Mouse (Mus musculus) liver, embryonic 14.5 days (tissue): Measurements from ENCODE around the gene Sdk1. TPM values are rescaled to one million over a fixed set of nuclear protein-coding genes. Genes with fewer than 3 reads are reported as not detected.

Experiments
- ATAC-seq: fragments of 200-750 bp; cut with Nextera tagmentation; 2 replicates; pipeline ENCODE4 v1.8.0; 2017; ENCODE audit warnings: moderate number of reproducible peaks, mild to moderate bottlenecking, moderate library complexity; ENCODE audit not compliant: insufficient read depth
- DNase-seq, 3 experiments: peaks; one replicate each; pipeline ENCODE4 v3.0.0-alpha.2; 2012 to 2013; ENCODE audit warnings: low read depth in 3 of 3, low spot score in 3 of 3
- H3K27ac ChIP-seq: fragments of 300-500 bp; sonication (generic); 2 replicates; pipeline ENCODE4 v1.5.1; 2014; ENCODE audit warnings: moderate library complexity, mild to moderate bottlenecking, control low read depth, inconsistent platforms
- H3K27me3 ChIP-seq: fragments of 300-500 bp; sonication (generic); 2 replicates; pipeline ENCODE4 v1.6.1; 2014; ENCODE audit warnings: mild to moderate bottlenecking, low read length, moderate library complexity; ENCODE audit not compliant: control insufficient read depth, insufficient read depth
- H3K36me3 ChIP-seq: fragments of 300-500 bp; sonication (generic); replicated peaks from 2 replicates; pipeline ENCODE4 v1.6.1; 2014; ENCODE audit warnings: low read depth; ENCODE audit not compliant: control insufficient read depth, insufficient read depth
- H3K4me1 ChIP-seq, 2 experiments: fragments of 200-500 bp in 1 of 2; fragments of 300-500 bp in 1 of 2; sonication (generic) in 1 of 2; replicated peaks; 2 replicates each; pipeline ENCODE4 v1.6.1; 2012 to 2014; ENCODE audit warnings: antibody characterized with exemption in 1 of 2, inconsistent platforms in 1 of 2, low read length in 1 of 2; ENCODE audit not compliant: control insufficient read depth in 2 of 2, insufficient read depth in 2 of 2
- H3K4me2 ChIP-seq: fragments of 300-500 bp; sonication (generic); 2 replicates; pipeline ENCODE4 v1.6.1; 2014; ENCODE audit warnings: low read depth, mild to moderate bottlenecking, control low read depth, moderate library complexity
- H3K4me3 ChIP-seq, 2 experiments: fragments of 200-500 bp in 1 of 2; fragments of 300-500 bp in 1 of 2; sonication (generic) in 1 of 2; 2 replicates each; pipeline ENCODE4 v1.5.1; 2012 to 2014; ENCODE audit warnings: low read depth in 2 of 2, low read length in 2 of 2, mild to moderate bottlenecking in 2 of 2, control low read depth in 1 of 2, inconsistent platforms in 1 of 2, moderate library complexity in 1 of 2; ENCODE audit not compliant: insufficient read depth in 1 of 2
- H3K9ac ChIP-seq: fragments of 300-500 bp; sonication (generic); replicated peaks from 2 replicates; pipeline ENCODE4 v1.6.1; 2014; ENCODE audit warnings: mild to moderate bottlenecking, control low read depth, moderate library complexity
- H3K9me3 ChIP-seq: fragments of 300-500 bp; sonication (generic); 2 replicates; pipeline ENCODE4 v1.6.1; 2016; ENCODE audit warnings: low read length, mixed read lengths; ENCODE audit not compliant: control insufficient read depth
- CTCF ChIP-seq: IDR thresholded peaks from 2 replicates; pipeline ENCODE4 v1.5.1; 2016; ENCODE audit warnings: antibody characterized with exemption, low read depth, control low read depth
- EP300 ChIP-seq: IDR thresholded peaks from 2 replicates; pipeline ENCODE4 v1.6.1; 2016; ENCODE audit warnings: antibody characterized with exemption, low read depth
- WGBS: fragments of 180-500 bp; shearing (Covaris S2); extraction: QIAGEN DNeasy Blood & Tissue Kit; methylation state at CpG from one replicate; pipeline ENCODE4 v1.1.7; 2014; ENCODE audit not compliant: insufficient replicate concordance; 5-methylcytosine and 5-hydroxymethylcytosine counted together
- polyA plus RNA-seq, 2 experiments: library from polyadenylated mRNA; depleted of rRNA in 1 of 2; stranded (reverse) in 1 of 2; unstranded in 1 of 2; fragments of >200 nt; fragmentation: Nextera tagmentation in 1 of 2; extraction: Ambion mirVana in 1 of 2; gene quantifications; 2 replicates each; pipeline versions ENCODE4 v1.2.1 to v1.2.3; 2012 to 2014

Sdk1 gene
- polyA plus RNA-seq, 2 experiments: 0.01 to 0.25 TPM

DNA sequence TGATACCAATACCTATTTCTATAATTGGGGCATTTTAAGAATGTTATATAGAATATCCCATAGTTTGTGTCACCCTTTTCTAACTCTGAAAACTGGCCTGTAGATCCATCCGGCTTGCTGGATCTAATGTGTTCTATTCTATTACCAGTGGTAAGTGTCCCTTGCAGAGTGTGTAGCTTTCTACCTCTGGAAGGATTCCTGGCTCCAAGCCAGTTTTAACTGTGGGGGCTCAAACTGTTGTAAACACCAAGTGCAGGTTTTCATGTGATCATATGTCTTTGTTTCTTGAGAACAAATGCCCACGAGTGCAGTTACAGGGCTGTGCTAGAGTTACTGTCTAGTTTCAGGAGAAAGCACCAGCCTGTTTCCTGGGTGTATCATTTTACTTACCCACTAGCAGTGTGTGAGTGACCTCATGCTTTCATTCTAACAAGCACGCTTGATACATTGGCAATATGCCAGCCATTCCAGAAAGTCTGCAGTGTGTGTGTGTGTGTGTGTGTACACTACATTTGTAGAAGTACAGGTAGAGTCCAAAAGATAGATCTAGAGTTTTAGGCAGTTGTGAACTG lies 320.8 kb downstream of the Sdk1 start:
- H3K4me1 ChIP-seq: no peaks in the 10 kb centered on the region
- ATAC-seq (no peak), DNase-seq (no peak)
- TF ChIP-seq EP300: no peak
- TF ChIP-seq CTCF: no peak
- WGBS: 53% methylated on average over 3 of the region's 3 CpGs
- H3K9ac ChIP-seq: no peak overlapping the region
- H3K4me2 ChIP-seq: no peak overlapping the region
- no peaks in the 10 kb centered on the region for H3K36me3 ChIP-seq
- no peak overlapping the region for H3K27ac ChIP-seq
- H3K4me3 ChIP-seq: no peak overlapping the region
- H3K27me3 ChIP-seq: no peaks in the 10 kb centered on the region
- H3K9me3 ChIP-seq: no peaks in the 10 kb centered on the region

DNA sequence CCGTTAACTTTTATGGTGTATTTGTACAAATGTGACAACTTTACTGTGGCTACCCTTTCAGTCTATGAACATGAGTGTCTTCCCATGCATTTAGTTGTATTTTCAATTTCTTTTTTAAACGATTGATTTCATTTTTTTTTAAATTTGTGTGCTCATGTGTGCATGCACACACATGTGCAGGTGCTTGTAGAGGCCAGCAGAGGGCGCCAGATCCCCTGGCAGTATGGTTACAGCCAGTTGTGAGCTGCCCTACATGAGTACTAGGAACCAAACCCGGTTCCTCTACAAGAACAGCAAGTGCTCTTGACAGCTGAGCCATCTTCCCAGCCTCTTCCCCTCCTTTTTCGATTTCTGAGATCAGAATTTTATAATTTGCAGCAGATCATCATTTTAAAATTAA lies 322.9 kb downstream of the Sdk1 start:
- Histone ChIP-seq H3K9me3 (no peaks in the 10 kb centered on the region), H3K4me1 (no peaks in the 10 kb centered on the region), H3K4me3 (no peak overlapping the region), H3K36me3 (no peaks in the 10 kb centered on the region), H3K27me3 (no peaks in the 10 kb centered on the region), H3K4me2 (no peak overlapping the region), H3K27ac (no peak overlapping the region), H3K9ac (no peak overlapping the region)
- DNase-seq (no peak), ATAC-seq (no peak)
- WGBS: 46% methylated on average over 5 of the region's 5 CpGs
- TF ChIP-seq CTCF (peak; percentile 51), EP300 (no peak)

DNA sequence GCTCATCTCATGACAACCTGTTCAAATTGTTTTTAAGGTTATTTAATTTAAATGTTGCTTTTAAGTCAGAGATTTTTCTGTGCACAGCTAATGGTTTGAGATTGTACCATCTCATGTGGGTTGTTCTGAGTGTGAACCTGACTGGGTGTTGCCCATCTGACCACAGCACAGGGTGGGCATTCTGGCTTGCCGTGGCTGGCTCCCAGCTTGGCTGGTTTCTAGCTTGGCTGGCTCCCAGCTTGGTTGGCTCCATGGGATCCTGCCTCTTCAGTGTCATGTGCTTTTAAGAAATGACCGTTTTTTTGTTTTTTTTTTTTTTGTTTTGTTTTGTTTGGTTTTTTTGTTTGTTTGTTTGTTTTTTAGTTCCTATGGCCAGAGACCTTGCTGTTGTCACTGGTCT lies 326.8 kb downstream of the Sdk1 start:
- no peak overlapping the region for H3K4me2 ChIP-seq
- ATAC-seq (no peak), DNase-seq (no peak)
- no peak overlapping the region for H3K9ac ChIP-seq
- no peaks in the 10 kb centered on the region for H3K36me3 ChIP-seq
- H3K4me1 ChIP-seq: no peaks in the 10 kb centered on the region
- H3K27ac ChIP-seq: no peak overlapping the region
- no peak for TF ChIP-seq EP300
- TF ChIP-seq CTCF: no peak
- no peak overlapping the region for H3K4me3 ChIP-seq
- no peaks in the 10 kb centered on the region for H3K27me3 ChIP-seq
- 52% methylated on average over 2 of the region's 2 CpGs for WGBS
- H3K9me3 ChIP-seq: no peaks in the 10 kb centered on the region

DNA sequence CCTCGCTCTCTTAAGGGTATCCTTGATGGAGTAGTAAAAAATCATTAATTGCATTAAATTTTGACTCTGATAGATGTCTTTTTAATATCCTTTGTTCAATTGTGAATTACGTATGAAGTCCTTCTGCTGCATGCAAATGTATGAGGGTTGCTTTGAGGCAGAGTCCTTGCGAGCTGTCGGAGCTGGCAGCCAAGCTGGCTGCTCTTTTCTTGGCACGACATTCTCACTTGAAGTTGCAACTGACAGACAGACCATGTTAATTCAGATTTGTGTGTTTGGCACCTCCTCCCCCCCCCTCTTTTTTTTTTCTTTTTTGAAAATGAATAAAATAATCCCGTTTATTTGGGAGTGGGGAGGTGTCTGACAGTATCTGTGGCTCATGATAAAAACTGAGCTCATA lies 329.2 kb downstream of the Sdk1 start:
- Histone ChIP-seq H3K4me2 (no peak overlapping the region), H3K4me3 (no peak overlapping the region), H3K27ac (no peak overlapping the region), H3K36me3 (no peaks in the 10 kb centered on the region), H3K27me3 (no peaks in the 10 kb centered on the region), H3K9ac (no peak overlapping the region), H3K4me1 (no peaks in the 10 kb centered on the region; a peak in 1 of 4 replicates), H3K9me3 (no peaks in the 10 kb centered on the region)
- no peak for TF ChIP-seq EP300
- TF ChIP-seq CTCF: no peak
- DNase-seq: no peak
- 67% methylated on average over 6 of the region's 6 CpGs for WGBS
- ATAC-seq: no peak

DNA sequence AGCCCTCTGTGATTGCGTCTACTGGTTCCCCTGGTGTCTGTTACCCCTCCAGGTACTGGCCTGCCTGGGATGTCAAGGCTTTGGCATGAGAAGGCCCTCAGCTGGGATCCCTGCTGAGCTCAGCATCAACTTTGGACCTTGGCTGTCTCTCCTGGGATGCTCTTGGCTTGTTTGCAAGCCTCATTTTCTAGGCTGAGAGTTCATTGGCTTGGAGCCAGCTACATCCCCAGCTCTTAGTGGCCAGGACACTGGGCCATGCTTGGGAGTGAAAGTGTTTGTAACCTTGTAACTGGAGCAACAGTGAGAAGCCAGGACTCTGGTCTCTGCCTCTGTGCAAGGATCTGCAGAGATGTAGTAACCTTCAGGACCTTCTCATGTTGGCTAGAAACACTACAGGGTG lies 333.0 kb downstream of the Sdk1 start:
- Histone ChIP-seq H3K9me3 (no peaks in the 10 kb centered on the region), H3K4me2 (no peak overlapping the region), H3K4me1 (no peaks in the 10 kb centered on the region; a peak in 1 of 4 replicates), H3K4me3 (no peak overlapping the region), H3K27me3 (no peaks in the 10 kb centered on the region), H3K36me3 (no peaks in the 10 kb centered on the region), H3K9ac (no peak overlapping the region), H3K27ac (no peak overlapping the region)
- ATAC-seq (no peak), DNase-seq (peak in 2 of 3 experiments; percentile 4 to 6)
- TF ChIP-seq CTCF (no peak), EP300 (no peak)
- 35% methylated on average over 1 of the region's 1 CpGs for WGBS
